Mouse (Mus musculus) heart, adult 2 months (tissue): ENCODE data around the gene Ncln. TPM values are rescaled to one million over a fixed set of nuclear protein-coding genes. Genes with fewer than 3 reads are reported as not detected.

Source experiments
- DNase-seq, 2 experiments: peaks; one replicate each; pipeline ENCODE4 v3.0.0; 2021
- H3K27ac ChIP-seq: fragments of 200-600 bp; 2 replicates; pipeline ENCODE4 v1.8.1; 2022
- H3K27me3 ChIP-seq: fragments of 200-500 bp; 2 replicates; pipeline ENCODE4 v1.6.1; 2012; ENCODE audit warnings: mild to moderate bottlenecking, low read length, inconsistent platforms, mixed read lengths; ENCODE audit not compliant: control insufficient read depth, insufficient read depth
- H3K36me3 ChIP-seq: fragments of 200-500 bp; 2 replicates; pipeline ENCODE4 v1.6.1; 2012; ENCODE audit warnings: low read length, inconsistent platforms; ENCODE audit not compliant: control insufficient read depth, insufficient read depth
- H3K4me1 ChIP-seq: fragments of 200-500 bp; 2 replicates; pipeline ENCODE4 v1.6.1; 2011; ENCODE audit warnings: low read length; ENCODE audit not compliant: control insufficient read depth, insufficient read depth
- H3K4me3 ChIP-seq: fragments of 200-600 bp; 2 replicates; pipeline ENCODE4 v1.8.1; 2022
- H3K79me2 ChIP-seq: fragments of 200-500 bp; replicated peaks from 2 replicates; pipeline ENCODE4 v1.6.1; 2012; ENCODE audit warnings: mild to moderate bottlenecking, inconsistent platforms, low read length, moderate library complexity, mixed read lengths; ENCODE audit not compliant: control insufficient read depth, insufficient read depth
- H3K9ac ChIP-seq: fragments of 200-500 bp; 2 replicates; pipeline ENCODE4 v1.6.1; 2012; ENCODE audit warnings: low read depth, mild to moderate bottlenecking, control low read depth, inconsistent platforms, low read length, mixed read lengths
- CTCF ChIP-seq: fragments of 200-600 bp; IDR thresholded peaks from 2 replicates; pipeline ENCODE4 v1.8.1; 2022; ENCODE audit warnings: antibody characterized with exemption, mild to moderate bottlenecking, moderate library complexity
- EP300 ChIP-seq: fragments of 200-500 bp; IDR thresholded peaks from 2 replicates; pipeline ENCODE4 v1.6.1; 2011; ENCODE audit warnings: low read depth, low read length, control low read depth; ENCODE audit not compliant: insufficient read depth
- POLR2A ChIP-seq: fragments of 200-500 bp; IDR thresholded peaks from 2 replicates; pipeline ENCODE4 v1.6.1; 2011; ENCODE audit warnings: mild to moderate bottlenecking, low read depth, low read length, control low read depth; ENCODE audit not compliant: insufficient read depth
- WGBS: fragments of 180-500 bp; shearing (Covaris S2); methylation state at CpG from one replicate; pipeline ENCODE4 v1.1.7; 2018; 5-methylcytosine and 5-hydroxymethylcytosine counted together
- intact Hi-C: fragments of 180-260 bp; cut with DNase I; formaldehyde crosslinking; loops from one replicate; pipeline ENCODE4 v1.15.1; 2025
- polyA plus RNA-seq: library from polyadenylated mRNA; depleted of rRNA; stranded (reverse); fragments of >200 nt; gene quantifications from 2 replicates; pipeline ENCODE4 v1.2.3, GENCODE M21; 2012
- total RNA-seq, 2 experiments: library from RNA; stranded (reverse); gene quantifications; 2 replicates each; pipeline ENCODE4 v1.2.3; 2021

The Ncln gene
- total and polyA plus RNA-seq, 3 experiments, result 68.6 to 107 (median 74.2) TPM

DNA sequence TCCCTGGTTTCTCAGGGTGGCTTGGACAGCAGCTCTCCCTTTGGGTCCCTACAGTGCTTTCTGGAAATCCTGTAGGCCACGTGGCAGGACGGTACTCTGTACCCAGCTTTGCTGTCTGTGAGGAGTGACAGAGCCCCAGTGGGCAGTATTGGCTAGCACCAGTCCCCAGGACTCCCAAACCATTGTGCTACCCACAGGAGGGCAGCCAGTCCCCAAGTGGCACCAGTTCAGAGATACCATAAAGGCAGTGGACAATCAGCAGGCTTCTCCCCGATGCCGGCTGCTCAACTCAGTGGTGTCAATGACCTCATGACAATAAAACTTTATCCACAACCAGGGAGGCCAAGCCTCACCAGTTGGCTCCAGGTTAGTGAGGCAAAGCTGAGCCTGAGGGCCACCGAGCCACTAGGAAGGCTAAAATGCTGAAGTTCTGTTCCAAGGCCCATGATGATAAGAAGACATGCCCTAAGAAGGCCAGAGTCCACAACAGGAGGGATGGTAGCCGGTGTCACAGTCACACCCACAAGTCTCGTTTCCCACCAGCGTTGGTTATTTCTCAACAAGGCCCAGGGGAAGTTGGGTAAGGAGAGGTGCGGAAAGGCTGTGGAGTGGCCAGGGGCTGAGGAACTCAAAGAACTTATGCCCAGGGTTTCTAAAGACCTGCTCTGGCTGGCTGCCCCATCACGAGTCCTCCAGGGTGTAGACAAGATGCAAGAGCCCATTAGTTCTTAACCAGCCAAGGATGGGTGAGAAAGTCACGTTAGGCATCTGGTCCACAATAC is 1.7 kb downstream of the Ncln start:
- Histone ChIP-seq H3K27ac (no peak overlapping the region), H3K9ac (no peak overlapping the region), H3K79me2 (peaks cover 4% of the 10 kb centered on the region), H3K27me3 (no peaks in the 10 kb centered on the region), H3K4me3 (no peak overlapping the region), H3K36me3 (no peaks in the 10 kb centered on the region), H3K4me1 (peaks cover 2% of the 10 kb centered on the region)
- TF ChIP-seq EP300 (no peak), CTCF (no peak), POLR2A (no peak)
- 77% methylated on average over 11 of the region's 11 CpGs for WGBS
- intact Hi-C loops, result loop anchor here (10.0 kb wide), 1 partner anchor 590 kb away; the partner anchor contains the start of gene Timm13
- peak in 1 of 2 experiments; percentile 21 for DNase-seq

DNA sequence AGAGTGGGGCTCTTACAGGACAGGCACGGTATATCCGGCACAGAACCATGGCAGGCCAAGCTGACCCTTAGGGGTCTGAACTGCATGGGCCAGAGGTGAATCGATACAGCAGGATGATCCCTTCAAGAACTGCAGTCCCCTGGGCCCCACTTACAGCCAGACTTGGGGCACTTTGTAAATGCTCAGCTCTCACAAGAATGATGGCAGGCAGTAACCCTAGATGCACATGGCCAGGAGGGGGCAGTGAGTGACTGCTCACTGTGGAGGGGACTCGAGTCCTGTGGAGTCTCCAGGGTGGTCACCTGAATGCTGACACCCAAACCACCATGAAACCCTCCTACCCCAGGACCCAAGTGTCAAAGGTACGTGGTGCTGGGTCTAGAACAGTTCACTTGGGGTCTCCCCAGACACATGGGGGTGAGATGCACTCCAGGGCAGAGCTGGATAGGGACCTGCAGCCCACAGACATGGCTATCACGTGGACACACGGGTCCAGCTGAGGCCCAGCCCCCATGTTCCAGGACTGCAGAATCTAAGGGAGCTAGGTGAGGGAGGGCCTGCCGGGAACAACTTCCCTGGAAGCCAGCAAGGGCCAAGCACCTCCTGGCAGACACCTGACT is 2.5 kb downstream of the Ncln start:
- Histone ChIP-seq H3K9ac (no peak overlapping the region), H3K79me2 (peaks cover 4% of the 10 kb centered on the region), H3K27me3 (no peaks in the 10 kb centered on the region), H3K4me1 (peaks cover 2% of the 10 kb centered on the region; the same call in 1 of the 2 replicates), H3K27ac (no peak overlapping the region), H3K36me3 (no peaks in the 10 kb centered on the region), H3K4me3 (no peak overlapping the region)
- DNase-seq, result no peak
- intact Hi-C loops, result loop anchor here (10.0 kb wide), 1 partner anchor 589 kb away; the partner anchor contains the start of gene Timm13
- 69% methylated on average over 8 of the region's 8 CpGs for WGBS
- TF ChIP-seq EP300, result no peak
- peak; percentile 22; the same call in 1 of the 2 replicates for TF ChIP-seq CTCF

DNA sequence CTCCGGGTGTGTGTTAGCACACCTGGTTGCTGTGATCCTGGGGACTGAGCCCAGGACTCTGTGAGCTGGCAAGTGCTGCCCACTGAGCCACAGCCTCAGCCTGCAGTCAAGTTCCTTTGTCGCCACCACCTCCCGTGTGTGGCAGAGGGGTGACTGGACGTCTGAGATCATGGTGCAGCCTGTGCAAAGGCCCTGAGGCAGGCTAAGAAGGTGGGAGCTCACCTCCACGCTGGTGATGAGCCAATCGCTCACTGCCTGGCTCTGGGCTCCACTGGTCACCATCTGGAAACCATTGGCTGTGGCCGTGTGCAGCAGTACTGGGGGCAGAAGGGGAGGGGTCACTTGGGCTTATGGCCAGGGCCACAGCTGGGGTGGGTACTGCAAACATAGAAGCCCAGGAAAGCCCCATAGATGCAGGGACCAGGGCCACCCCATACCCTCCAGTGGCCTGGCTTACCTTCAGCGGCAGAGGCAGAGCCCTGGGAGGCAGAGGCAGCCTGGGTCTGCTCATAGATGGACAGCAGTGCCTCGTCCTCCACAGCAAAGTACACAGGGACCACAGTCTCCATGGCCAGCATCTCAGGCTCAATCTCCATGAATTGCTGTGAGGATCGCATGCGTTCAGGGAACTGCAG is 3.5 kb downstream of the Ncln start:
- intact Hi-C loops, result loop anchor here (10.0 kb wide), 1 partner anchor 588 kb away; the partner anchor contains the start of gene Timm13
- Histone ChIP-seq H3K4me3 (no peak overlapping the region), H3K9ac (no peak overlapping the region), H3K79me2 (peaks cover 4% of the 10 kb centered on the region), H3K27me3 (no peaks in the 10 kb centered on the region), H3K27ac (no peak overlapping the region), H3K4me1 (peaks cover 2% of the 10 kb centered on the region; the same call in 1 of the 2 replicates), H3K36me3 (no peaks in the 10 kb centered on the region)
- TF ChIP-seq POLR2A (no peak), EP300 (no peak), CTCF (no peak)
- WGBS, result 93% methylated on average over 11 of the region's 11 CpGs
- peak in 1 of 2 experiments; percentile 15 for DNase-seq

DNA sequence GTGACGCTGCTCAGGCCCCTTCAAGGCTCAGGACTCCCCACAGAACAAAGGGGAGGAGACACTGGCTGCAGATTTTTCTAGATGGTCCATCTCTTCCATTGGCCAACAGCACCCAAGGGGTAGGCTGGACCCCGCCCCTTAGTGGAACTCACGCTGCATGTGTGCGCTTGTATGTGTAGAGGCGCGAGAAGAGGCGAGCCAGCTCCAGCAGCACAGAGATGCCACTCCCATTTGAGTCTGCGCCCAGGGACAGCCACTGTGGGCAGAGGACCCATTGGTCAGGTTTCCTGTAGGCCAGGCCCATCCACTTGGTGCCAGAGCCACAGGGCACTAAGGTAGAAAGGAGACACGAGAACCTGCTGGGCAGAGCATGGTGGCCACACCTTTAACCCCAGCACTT is 5.2 kb downstream of the Ncln start:
- Histone ChIP-seq H3K36me3 (no peaks in the 10 kb centered on the region), H3K4me3 (no peak overlapping the region), H3K27ac (no peak overlapping the region), H3K9ac (no peak overlapping the region), H3K27me3 (no peaks in the 10 kb centered on the region), H3K4me1 (peaks cover 2% of the 10 kb centered on the region; the same call in 1 of the 2 replicates), H3K79me2 (peaks cover 4% of the 10 kb centered on the region)
- WGBS, result 93% methylated on average over 9 of the region's 9 CpGs
- no peak for TF ChIP-seq CTCF
- TF ChIP-seq POLR2A, result no peak
- no peak for TF ChIP-seq EP300
- intact Hi-C loops, result loop anchor here (10.0 kb wide), 1 partner anchor 586 kb away; the partner anchor contains the start of gene Timm13
- no peak for DNase-seq

DNA sequence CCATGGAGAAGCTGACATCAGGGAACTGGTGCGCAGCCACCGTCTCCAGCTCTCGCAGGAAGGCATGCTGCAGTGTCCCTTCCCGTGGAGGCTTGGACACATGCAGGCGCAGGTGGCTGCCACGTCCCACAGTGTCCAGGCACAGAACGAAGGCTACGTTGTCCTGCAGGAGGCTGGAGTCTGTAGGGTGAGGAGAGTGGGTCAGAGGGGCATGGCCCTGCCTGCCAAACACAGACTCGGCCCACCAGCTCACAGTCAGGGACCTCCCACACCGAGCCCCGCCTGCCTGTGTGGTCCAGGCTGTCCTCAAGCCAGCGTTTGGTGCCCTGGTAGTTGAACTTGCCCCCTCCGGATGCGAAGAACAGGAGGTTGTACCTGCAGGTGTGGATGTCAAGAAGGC is 6.3 kb downstream of the Ncln start:
- DNase-seq, result peak in 1 of 2 experiments; percentile 17
- H3K4me1 ChIP-seq, result no peaks in the 10 kb centered on the region; the same call in 1 of the 2 replicates
- H3K79me2 ChIP-seq, result no peaks in the 10 kb centered on the region
- WGBS, result 86% methylated on average over 14 of the region's 14 CpGs
- H3K27ac ChIP-seq, result no peak overlapping the region
- H3K27me3 ChIP-seq, result no peaks in the 10 kb centered on the region
- intact Hi-C loops, result loop anchor here (10.0 kb wide), 1 partner anchor 585 kb away; the partner anchor contains the start of gene Timm13
- H3K9ac ChIP-seq, result no peak overlapping the region
- TF ChIP-seq POLR2A, result no peak
- TF ChIP-seq CTCF, result no peak
- no peak for TF ChIP-seq EP300
- H3K4me3 ChIP-seq, result no peak overlapping the region
- no peaks in the 10 kb centered on the region for H3K36me3 ChIP-seq
